Mouse (Mus musculus): ENCODE measurements around the gene Ttc19.

DNA sequence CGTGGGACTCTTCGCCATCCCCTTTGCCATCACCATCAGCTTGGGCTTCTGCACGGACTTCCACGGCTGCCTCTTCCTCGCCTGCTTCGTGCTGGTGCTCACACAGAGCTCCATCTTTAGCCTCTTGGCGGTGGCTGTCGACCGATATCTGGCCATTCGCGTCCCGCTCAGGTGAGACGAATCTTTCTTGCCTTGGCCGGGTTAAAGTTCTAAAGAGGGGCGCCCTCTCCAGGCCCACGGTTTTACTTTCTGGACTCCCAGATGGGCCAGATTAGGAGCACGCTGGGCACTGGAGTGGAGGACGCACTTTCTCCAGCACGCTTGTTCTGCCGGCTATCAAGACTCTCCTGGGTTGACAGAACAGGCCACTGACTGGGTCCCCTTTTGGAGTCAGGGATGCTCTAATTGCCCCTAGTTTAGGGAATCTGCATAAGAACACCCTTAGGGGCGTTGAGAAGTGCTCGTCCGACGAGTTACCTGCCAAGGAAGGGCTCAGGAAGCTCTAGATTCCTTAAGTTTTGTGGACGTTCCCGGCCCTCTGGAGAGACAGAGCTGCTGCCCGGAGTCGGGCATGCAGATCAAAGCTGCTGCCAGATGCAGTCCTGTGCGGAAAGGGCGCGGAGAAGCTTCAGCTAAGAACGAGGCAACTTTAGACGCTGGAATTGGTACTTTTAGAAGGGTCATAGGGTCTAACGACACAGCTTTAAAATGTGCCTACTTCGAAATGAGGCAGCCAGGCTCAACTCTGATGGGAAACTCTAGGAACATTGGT lies 31.8 kb upstream of the Ttc19 start:
- no peak for TF ChIP-seq CTCF (IDR thresholded peaks at IDR 0.05; ENCODE audit: low read depth, low read length)
- TF ChIP-seq GATA1 (IDR thresholded peaks at IDR 0.05; ENCODE audit: borderline replicate concordance, low read length): no peak
- TF ChIP-seq TAL1 (conservative IDR thresholded peaks at IDR 0.05; ENCODE audit: low read depth, low read length): no peak
- TF ChIP-seq POLR2AphosphoS5 (IDR thresholded peaks at IDR 0.05; ENCODE audit: insufficient replicate concordance, low read depth, low read length): no peak

Data from G1E (cell line).